Mouse (Mus musculus) C2C12 (cell line): ENCODE results near the gene Fbxo28.

Experiments used
- CEBPB ChIP-seq: IDR thresholded peaks from one replicate; pipeline ENCODE4 v1.6.1; 2011; ENCODE audit warnings: low read depth, mild to moderate bottlenecking, control low read depth, moderate library complexity
- CTCF ChIP-seq: IDR thresholded peaks from one replicate; pipeline ENCODE4 v1.5.1; 2011; ENCODE audit not compliant: control insufficient read depth, insufficient read depth, insufficient read length
- MAX ChIP-seq: IDR thresholded peaks from one replicate; pipeline ENCODE4 v1.6.1; 2011; ENCODE audit warnings: mild to moderate bottlenecking, control low read depth
- MYOD1 ChIP-seq: IDR thresholded peaks from one replicate; pipeline ENCODE4 v1.6.1; 2011; ENCODE audit warnings: low read depth; ENCODE audit not compliant: control insufficient read depth, insufficient read length
- MYOG ChIP-seq: IDR thresholded peaks from one replicate; pipeline ENCODE4 v1.6.1; 2011; ENCODE audit not compliant: control insufficient read depth, insufficient read length; ENCODE audit errors: extremely low read depth
- USF1 ChIP-seq: IDR thresholded peaks from one replicate; pipeline ENCODE4 v1.6.1; 2011; ENCODE audit warnings: low read depth, mild to moderate bottlenecking, control low read depth, moderate library complexity

DNA sequence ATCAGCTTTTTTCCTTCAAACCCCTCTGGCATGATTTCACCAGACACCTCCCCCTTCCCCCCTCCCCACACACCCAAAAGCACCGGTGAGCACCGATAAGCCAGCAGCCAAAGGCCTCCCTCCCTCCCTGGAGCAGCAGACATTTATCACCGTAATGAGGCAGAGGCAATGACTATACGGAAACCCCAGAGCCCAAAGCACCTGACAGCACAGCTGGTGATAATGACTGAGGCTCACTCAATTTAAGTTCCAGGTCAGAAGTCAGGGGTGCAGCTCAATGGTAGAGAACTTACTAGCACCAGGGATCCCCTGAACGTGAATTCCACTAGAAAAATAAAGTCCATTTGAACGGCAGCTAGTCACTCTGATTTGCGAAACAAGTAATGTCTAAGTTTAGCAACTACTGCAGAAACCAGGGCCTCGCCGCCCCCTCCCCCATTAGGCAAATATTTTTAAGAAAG is 60.1 kb downstream of the Fbxo28 start:
- no peak for TF ChIP-seq CTCF
- TF ChIP-seq MAX: no peak
- TF ChIP-seq MYOG: no peak
- TF ChIP-seq CEBPB: no peak
- TF ChIP-seq USF1: no peak
- TF ChIP-seq MYOD1: no peak
